19 mouse cellular contexts compared by ENCODE assay signal in the genomic region with DNA sequence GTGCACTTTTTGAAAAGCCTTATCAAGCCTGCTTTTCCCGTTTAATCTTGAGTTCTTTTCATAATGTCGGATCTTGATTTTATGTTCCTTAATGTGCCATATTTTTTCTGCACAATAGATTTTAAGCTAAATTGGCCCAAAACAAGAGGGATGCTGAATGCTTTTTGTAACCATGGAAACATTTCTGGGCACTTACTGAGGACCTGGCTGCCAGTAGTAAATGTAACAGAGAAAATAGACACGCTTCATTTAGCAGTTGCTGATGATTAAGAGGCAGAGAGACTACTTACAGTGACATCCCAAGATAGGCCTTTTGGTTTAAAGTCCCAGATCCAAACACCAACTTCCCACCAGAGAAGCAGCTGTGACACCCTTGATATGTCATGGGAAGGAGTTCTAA.
DNase-seq lines count a peak whose midpoint lies in the region; ATAC-seq lines count a peak whose summit lies in the region.
"Had no signal": no experiment of that assay in that cellular context is flagged by ENCODE, and none has a peak within 500 bp of the region (broad histone marks: within the 10 kb centered on the region; RNA-seq: fewer than 3 reads in every experiment).

No protein-coding gene starts in this region.

- no peak overlapping the region for H3K4me2 ChIP-seq in embryonic facial prominence, embryonic 14.5 days (ENCODE audit: low read depth, low read length)
- no peak overlapping the region for H3K4me2 ChIP-seq in hindbrain, embryonic 15.5 days
- H3K4me2 ChIP-seq in hindbrain, embryonic 12.5 days (replicated peaks), result no peak overlapping the region
- H3K4me2 ChIP-seq in forebrain, embryonic 16.5 days (ENCODE audit: low read length), result no peak overlapping the region
- H3K4me2 ChIP-seq: embryonic facial prominence, embryonic 12.5 days; liver, embryonic 11.5 days; midbrain, embryonic 11.5 days had no signal

- no peaks in the 10 kb centered on the region for H3K36me3 ChIP-seq in embryonic facial prominence, embryonic 14.5 days (ENCODE audit: control insufficient read depth, insufficient read depth, low read length)
- no peaks in the 10 kb centered on the region for H3K36me3 ChIP-seq in embryonic facial prominence, embryonic 10.5 days (replicated peaks)
- no peaks in the 10 kb centered on the region for H3K36me3 ChIP-seq in hindbrain, embryonic 15.5 days
- H3K36me3 ChIP-seq in hindbrain, embryonic 12.5 days, result no peaks in the 10 kb centered on the region
- H3K36me3 ChIP-seq in forebrain, embryonic 16.5 days (ENCODE audit: control insufficient read depth, insufficient read depth), result no peaks in the 10 kb centered on the region
- H3K36me3 ChIP-seq: embryonic facial prominence, embryonic 12.5 days; limb, embryonic 10.5 days had no signal

- no peaks in the 10 kb centered on the region for H3K27me3 ChIP-seq in embryonic facial prominence, embryonic 14.5 days (replicated peaks; ENCODE audit: control insufficient read depth, insufficient read depth, low read length)
- H3K27me3 ChIP-seq in embryonic facial prominence, embryonic 10.5 days (replicated peaks; ENCODE audit: low read depth, poor library complexity, severe bottlenecking), result no peaks in the 10 kb centered on the region
- no peaks in the 10 kb centered on the region for H3K27me3 ChIP-seq in hindbrain, embryonic 15.5 days
- no peaks in the 10 kb centered on the region for H3K27me3 ChIP-seq in hindbrain, embryonic 12.5 days
- H3K27me3 ChIP-seq in forebrain, embryonic 16.5 days (replicated peaks; ENCODE audit: control insufficient read depth, insufficient read depth, low read length), result no peaks in the 10 kb centered on the region
- H3K27me3 ChIP-seq: embryonic facial prominence, embryonic 12.5 days had no signal

- DNase-seq in embryonic facial prominence, embryonic 14.5 days (ENCODE audit: low spot score), result peak; percentile 36
- no peak for DNase-seq in embryonic facial prominence, embryonic 10.5 days (ENCODE audit: low spot score)
- DNase-seq in left cerebral cortex, postnatal 25 days (ENCODE audit: low spot score in 2 of 2), result peak; percentile 32 to 65
- no peak for DNase-seq in left cerebral cortex, postnatal 4 days
- no peak for DNase-seq in right cerebral cortex, postnatal 25 days
- DNase-seq: cerebellum, adult 11-12 months; gastrocnemius, postnatal 25 days; kidney, adult 8-10 months; kidney, postnatal 25 days; lung, adult 2 months; lung, postnatal 36 days; right cerebral cortex, adult 18-20 months had no signal

- no peak overlapping the region for H3K9ac ChIP-seq in embryonic facial prominence, embryonic 14.5 days (ENCODE audit: low read depth, low read length)
- H3K9ac ChIP-seq in hindbrain, embryonic 15.5 days, result no peak overlapping the region
- H3K9ac ChIP-seq in hindbrain, embryonic 12.5 days, result no peak overlapping the region
- H3K9ac ChIP-seq in forebrain, embryonic 16.5 days (replicated peaks; ENCODE audit: low read depth, low read length), result no peak overlapping the region
- H3K9ac ChIP-seq: embryonic facial prominence, embryonic 12.5 days had no signal

- ATAC-seq in embryonic facial prominence, embryonic 14.5 days (ENCODE audit: low read depth), result no peak
- ATAC-seq in hindbrain, embryonic 15.5 days (ENCODE audit: low FRiP score, low read depth), result no peak
- ATAC-seq in hindbrain, embryonic 12.5 days (ENCODE audit: low FRiP score), result no peak
- ATAC-seq in forebrain, embryonic 16.5 days, result peak; percentile 81

- H3K4me3 ChIP-seq in embryonic facial prominence, embryonic 14.5 days (ENCODE audit: low read depth, low read length), result no peak overlapping the region
- no peak overlapping the region for H3K4me3 ChIP-seq in embryonic facial prominence, embryonic 10.5 days
- H3K4me3 ChIP-seq in hindbrain, embryonic 15.5 days, result no peak overlapping the region
- H3K4me3 ChIP-seq in hindbrain, embryonic 12.5 days, result no peak overlapping the region
- no peak overlapping the region for H3K4me3 ChIP-seq in forebrain, embryonic 16.5 days (replicated peaks; ENCODE audit: low read length)
- H3K4me3 ChIP-seq: embryonic facial prominence, embryonic 12.5 days; limb, embryonic 10.5 days had no signal

- no peaks in the 10 kb centered on the region for H3K9me3 ChIP-seq in embryonic facial prominence, embryonic 14.5 days (ENCODE audit: control insufficient read depth, low read length)
- H3K9me3 ChIP-seq in embryonic facial prominence, embryonic 10.5 days, result no peaks in the 10 kb centered on the region
- H3K9me3 ChIP-seq in hindbrain, embryonic 15.5 days, result no peaks in the 10 kb centered on the region
- H3K9me3 ChIP-seq in hindbrain, embryonic 12.5 days (replicated peaks), result no peaks in the 10 kb centered on the region
- no peaks in the 10 kb centered on the region for H3K9me3 ChIP-seq in forebrain, embryonic 16.5 days (ENCODE audit: control insufficient read depth, low read length)
- H3K9me3 ChIP-seq: embryonic facial prominence, embryonic 12.5 days; limb, embryonic 10.5 days had no signal

- H3K27ac ChIP-seq in embryonic facial prominence, embryonic 14.5 days (replicated peaks; ENCODE audit: low read depth, low read length), result no peak overlapping the region
- no peak overlapping the region for H3K27ac ChIP-seq in embryonic facial prominence, embryonic 10.5 days (replicated peaks)
- H3K27ac ChIP-seq in hindbrain, embryonic 15.5 days (replicated peaks), result peak overlapping the region; percentile 45
- H3K27ac ChIP-seq in hindbrain, embryonic 12.5 days, result no peak overlapping the region
- peak overlapping the region; percentile 70 for H3K27ac ChIP-seq in forebrain, embryonic 16.5 days (ENCODE audit: low read length)
- H3K27ac ChIP-seq: embryonic facial prominence, embryonic 12.5 days; limb, embryonic 10.5 days had no signal

- intact Hi-C loops in left cerebral cortex, postnatal 25 days (cut with DNase I), result no loop called here
- intact Hi-C loops in left cerebral cortex, postnatal 4 days (cut with DNase I), result no loop called here

- 66% methylated on average over 3 of the region's 3 CpGs for WGBS in embryonic facial prominence, embryonic 14.5 days
- WGBS in embryonic facial prominence, embryonic 10.5 days, result 81% methylated on average over 3 of the region's 3 CpGs
- WGBS in hindbrain, embryonic 15.5 days, result 21% methylated on average over 3 of the region's 3 CpGs
- 46% methylated on average over 3 of the region's 3 CpGs for WGBS in hindbrain, embryonic 12.5 days
- WGBS in forebrain, embryonic 16.5 days, result 7% methylated on average over 3 of the region's 3 CpGs

- no peaks in the 10 kb centered on the region for H3K4me1 ChIP-seq in embryonic facial prominence, embryonic 14.5 days (ENCODE audit: control insufficient read depth, insufficient read depth, low read length)
- H3K4me1 ChIP-seq in embryonic facial prominence, embryonic 10.5 days, result no peaks in the 10 kb centered on the region
- peaks cover 15% of the 10 kb centered on the region for H3K4me1 ChIP-seq in hindbrain, embryonic 15.5 days (replicated peaks)
- peaks cover 11% of the 10 kb centered on the region for H3K4me1 ChIP-seq in hindbrain, embryonic 12.5 days
- H3K4me1 ChIP-seq in forebrain, embryonic 16.5 days (replicated peaks; ENCODE audit: control insufficient read depth, insufficient read depth, low read length), result peaks cover 15% of the 10 kb centered on the region
- H3K4me1 ChIP-seq: embryonic facial prominence, embryonic 12.5 days; limb, embryonic 10.5 days had no signal

Comparison
In these comparisons a context has a peak if more than half of its experiments do, and no peak if none do; other contexts are left out.
1. DNase-seq: peak in embryonic facial prominence, embryonic 14.5 days (single experiment) and left cerebral cortex, postnatal 25 days (2 of 2); none in embryonic facial prominence, embryonic 10.5 days (single experiment), left cerebral cortex, postnatal 4 days (single experiment) and right cerebral cortex, postnatal 25 days (single experiment).
2. H3K27ac ChIP-seq: peak in hindbrain, embryonic 15.5 days (single experiment) and forebrain, embryonic 16.5 days (single experiment); none in embryonic facial prominence, embryonic 14.5 days (single experiment), embryonic facial prominence, embryonic 10.5 days (single experiment) and hindbrain, embryonic 12.5 days (single experiment).